Mouse (Mus musculus) ES-E14 (cell line): ENCODE results near the gene Trim16.

Experiments
- MAFK ChIP-seq: IDR thresholded peaks from 2 replicates; pipeline ENCODE4 v1.6.1; 2014; ENCODE audit warnings: mild to moderate bottlenecking, low read depth, low read length, inconsistent platforms; ENCODE audit not compliant: insufficient read depth
- ZNF384 ChIP-seq: IDR thresholded peaks from 2 replicates; pipeline ENCODE4 v1.6.1; 2012; ENCODE audit warnings: low read depth, low read length, inconsistent platforms

- TF ChIP-seq MAFK = no peak
- TF ChIP-seq ZNF384 = no peak
These were observed 46.7 kb downstream of the Trim16 start for GRCm38 (mm10) chr11:62866685-62867084.
